Mouse (Mus musculus) testis, postnatal 14 days (tissue): ENCODE measurements around the gene Lrrtm4.

Experiments
- DNase-seq: peaks from one replicate; pipeline ENCODE4 v3.0.0; 2021; ENCODE audit warnings: low spot score

Lrrtm4 gene

DNA sequence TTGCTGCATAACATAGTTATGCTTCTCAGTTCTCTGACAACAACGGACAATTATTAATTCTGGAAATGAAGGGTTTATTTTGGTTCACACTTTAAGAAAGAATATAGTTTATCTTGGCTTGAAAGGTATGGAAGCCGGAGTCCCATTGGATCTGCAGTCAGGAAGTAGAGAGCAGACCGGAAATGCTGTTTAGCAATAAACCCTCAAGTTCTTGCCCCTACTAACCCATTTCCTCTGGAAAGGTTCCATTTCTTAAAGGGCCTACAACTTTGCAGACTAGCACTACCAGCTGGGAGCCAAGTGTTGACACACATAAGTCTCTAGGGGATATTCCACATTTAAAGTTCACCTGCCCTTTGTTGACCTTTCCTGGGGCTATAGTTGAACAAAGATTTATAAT is 309.7 kb downstream of the Lrrtm4 start:
- no peak for DNase-seq

DNA sequence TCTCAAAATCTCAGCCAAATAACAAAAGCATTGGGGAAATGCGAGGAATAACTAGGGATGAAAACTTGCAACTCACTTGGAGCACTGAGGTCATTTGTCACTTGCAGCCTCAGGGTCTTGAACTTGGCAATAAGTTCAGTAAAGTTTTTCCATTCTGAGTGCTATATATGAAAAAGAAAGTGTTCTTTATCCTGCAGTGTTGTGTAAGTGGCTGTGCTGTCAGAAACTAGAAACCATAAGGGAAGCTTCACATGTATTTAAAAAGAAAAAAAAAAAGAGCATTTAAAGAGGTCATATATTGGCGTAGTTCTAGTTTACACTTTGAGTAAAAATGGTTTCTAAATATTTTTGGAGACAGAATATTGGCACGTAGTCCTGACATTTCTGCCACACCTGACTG is 313.1 kb downstream of the Lrrtm4 start:
- DNase-seq: no peak

DNA sequence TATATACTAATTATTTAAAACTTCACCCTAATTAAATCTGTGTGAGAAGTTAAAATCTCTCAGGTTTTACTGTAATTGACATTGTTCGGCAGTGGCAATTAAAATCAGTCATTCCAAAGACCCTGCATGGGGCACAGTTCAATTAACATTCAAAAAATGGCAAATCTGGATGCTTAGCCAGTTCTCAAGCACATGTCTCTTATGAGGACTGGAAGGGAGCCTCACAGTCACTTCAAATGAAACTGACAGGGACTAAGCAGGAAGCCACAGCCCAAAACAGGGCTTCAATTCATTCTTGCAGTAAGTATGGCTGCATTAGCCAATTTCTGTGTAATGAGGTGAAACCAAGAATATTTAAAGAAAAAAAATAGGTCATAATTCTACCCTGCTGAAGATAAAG is 333.6 kb downstream of the Lrrtm4 start:
- no peak for DNase-seq

DNA sequence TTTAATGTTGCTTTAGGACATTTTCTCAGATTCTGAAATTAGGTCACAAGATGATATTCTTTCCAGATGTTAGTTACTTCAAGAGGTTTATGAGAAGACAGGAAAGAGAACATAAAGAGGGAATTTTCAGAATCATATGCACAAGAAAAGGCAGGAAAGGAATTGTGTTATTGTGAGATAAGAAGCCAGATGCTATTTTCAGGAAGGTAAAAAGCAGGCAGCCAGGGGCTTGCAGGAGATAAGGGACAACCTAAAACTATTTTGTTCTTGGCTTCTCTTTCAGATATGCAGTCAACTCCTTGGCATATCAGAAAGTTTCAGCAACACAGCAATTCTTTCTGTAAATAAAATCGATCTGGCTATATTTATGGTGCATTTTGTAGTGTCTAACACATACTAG is 338.4 kb downstream of the Lrrtm4 start:
- no peak for DNase-seq

DNA sequence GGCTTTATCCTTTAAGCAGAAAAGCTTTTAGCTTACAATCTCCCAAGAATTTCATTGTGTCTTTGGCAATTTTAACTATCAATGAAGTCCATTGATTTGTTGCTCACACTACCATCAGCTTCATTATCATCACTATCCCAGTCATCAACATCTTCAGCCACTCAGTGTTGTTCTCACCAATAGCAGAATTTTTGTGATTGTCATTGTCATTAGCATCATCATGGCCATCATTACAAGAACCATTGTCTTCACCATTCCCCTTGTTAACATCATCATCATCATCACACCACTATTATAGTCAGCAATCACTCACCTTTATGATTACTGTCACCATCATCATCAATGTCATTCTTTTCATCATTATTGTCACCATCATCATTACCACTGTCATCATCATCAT is 344.9 kb downstream of the Lrrtm4 start:
- DNase-seq: no peak

DNA sequence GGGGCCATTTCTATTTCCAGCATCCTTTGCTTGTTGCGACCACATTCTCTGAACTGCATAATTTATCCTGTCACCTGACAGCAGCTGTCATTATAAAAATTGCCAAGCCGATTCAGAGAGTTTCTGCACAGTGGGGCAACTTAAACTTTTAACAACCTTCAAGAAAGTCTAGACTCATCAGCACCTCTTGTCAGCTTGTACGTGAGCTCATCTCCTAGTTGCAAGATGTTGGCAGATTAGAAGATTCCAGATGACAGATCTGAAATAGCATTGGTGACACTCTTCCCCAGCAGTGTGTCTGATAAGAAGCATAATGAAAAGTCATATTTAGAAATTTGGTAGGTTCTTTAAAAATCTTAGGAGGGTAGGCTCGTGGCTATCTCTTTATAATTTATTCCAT is 347.9 kb downstream of the Lrrtm4 start:
- DNase-seq: no peak

DNA sequence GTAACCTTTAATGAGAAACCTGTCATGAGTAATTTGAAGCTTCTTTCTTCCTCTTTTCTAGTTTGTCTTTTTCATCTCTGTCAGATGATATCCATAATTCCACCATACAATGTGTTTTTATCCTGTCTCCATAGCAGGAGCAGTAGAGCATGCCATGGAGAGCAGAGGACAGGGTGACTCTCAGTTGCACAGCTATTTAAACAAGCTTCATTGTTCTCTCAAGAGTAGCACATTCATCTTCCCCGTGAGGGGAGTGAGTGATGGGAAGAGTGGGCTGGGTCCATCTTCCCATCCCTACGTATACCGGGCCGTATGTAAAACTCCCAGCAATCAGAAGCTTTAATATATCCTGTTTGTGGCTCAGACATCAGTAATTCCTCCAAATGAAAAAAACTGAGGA is 370.9 kb downstream of the Lrrtm4 start:
- DNase-seq: no peak

DNA sequence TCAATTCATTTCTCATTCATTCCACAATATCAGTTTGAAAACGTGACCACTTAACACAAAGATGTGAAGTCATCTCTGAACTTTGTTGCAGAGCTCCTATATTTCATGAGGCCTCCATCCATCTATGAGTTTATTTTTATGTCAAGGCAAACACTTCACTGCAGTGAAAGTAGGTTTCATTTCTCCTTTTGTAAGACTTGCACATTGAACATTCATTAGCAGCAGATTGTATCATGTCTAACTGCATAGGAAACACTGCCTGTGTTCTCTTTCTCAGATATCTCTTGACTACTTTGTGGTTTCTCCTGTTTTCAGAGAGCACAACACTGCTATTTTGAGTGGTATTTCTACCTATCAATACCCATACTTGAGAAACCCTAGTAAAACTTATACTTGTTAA is 388.1 kb downstream of the Lrrtm4 start:
- no peak for DNase-seq

DNA sequence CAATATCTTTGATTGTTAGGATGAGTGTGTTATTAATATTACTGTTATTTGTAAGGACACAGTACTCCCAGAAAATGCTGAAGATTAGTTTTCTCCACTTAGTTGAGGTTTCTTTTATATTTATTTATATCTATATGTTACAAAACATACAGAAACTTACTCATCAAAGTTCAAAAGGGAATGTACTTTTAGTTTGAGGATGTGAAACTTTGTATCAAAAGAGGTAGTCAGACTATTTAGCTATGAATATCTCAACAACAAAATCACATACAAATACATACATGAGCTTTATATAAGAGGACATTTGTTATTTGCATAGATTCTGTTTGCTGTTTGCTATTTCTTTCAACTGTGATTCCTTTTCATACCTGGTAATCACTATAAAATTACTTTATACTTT is 421.5 kb downstream of the Lrrtm4 start:
- DNase-seq: no peak

DNA sequence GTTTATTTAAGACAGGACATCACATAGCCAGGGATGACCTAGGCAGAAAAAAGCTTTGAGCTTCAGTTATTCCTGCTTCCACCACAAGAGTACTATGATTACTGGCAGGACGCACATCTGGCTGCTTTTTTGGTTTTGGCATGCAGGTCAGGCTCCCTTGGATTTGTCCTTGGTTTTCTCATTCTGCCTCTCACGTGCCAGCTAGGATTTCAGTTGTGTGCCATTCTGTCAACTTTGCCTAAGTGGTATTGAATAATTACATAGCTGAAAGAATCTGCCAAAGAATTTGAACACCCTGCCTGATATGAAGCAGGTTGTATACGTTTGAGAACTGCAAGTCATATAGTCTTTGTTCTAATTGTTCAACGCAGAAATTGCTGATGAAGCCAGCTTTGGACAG is 451.9 kb downstream of the Lrrtm4 start:
- no peak for DNase-seq

DNA sequence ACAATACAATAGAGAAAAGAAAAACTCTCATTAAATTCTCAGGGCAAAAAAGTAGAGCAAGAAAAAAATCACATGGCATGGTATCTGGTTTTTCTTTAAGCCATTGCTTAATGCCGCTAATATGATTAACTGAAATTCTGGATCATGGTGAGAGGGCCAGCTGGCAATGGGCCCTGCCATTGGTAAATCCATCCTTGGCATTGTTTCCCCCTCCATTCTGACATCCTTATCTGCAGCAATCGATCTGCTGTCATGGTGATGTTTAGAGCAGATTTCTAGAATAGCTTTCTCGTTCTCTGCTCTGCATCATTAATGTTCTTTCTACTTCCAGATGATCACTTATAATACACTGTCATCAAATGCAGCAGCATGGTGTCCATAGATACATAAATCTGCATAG is 457.5 kb downstream of the Lrrtm4 start:
- DNase-seq: no peak

DNA sequence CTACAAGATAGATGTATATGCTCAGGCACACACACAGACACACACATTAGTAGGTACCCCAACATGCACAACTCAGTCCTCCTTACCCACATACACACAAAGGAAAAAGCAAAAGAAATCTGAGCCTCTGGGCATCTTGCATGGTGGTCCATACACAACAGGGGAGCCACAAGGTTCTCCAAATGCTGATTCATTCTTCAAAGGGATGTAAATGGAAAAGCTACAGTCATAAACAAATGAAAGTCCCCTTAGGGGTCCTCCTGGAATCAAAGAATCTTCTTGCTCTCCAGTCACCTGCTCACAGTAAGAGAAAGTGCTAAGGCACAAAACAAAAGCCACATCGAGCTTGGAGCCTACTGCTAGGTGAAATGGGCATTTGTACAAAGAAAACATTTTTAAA is 526.3 kb downstream of the Lrrtm4 start:
- no peak for DNase-seq

DNA sequence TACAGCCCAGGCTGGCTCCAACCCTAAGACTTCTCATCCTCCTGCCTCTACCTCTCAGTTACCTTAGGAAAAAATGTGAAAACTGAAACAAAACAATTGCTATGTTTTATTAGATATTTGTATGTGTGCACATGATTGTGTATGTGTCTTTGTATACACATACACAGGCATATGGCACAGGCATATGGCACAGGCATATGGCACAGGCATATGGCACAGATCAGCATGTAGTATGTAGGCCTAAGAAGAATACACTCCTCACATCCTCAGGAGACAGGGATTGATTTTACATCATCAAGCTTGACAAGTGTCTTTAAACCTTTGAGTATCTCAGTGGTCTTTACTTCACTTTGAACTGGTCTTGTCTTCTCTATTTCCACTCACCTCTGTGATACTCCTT is 531.2 kb downstream of the Lrrtm4 start:
- DNase-seq: no peak

DNA sequence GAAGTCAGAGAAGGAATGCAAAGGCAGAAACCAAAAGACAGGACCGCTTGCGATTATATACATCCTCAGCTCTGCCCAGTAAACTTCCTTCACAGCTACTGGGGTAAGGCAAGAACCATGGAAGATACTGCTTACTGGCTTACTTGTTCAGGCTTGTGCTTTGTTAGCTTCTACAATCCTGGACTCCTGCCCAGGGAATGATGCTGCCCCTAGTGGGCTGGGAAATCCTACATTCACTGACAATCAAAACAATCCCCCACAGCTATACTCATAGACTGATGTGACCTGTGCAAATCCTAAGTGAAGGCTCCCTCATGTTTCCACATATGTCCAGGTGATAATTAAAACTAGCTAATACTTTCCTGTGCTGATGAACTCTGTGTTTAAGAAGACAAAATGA is 534.7 kb downstream of the Lrrtm4 start:
- DNase-seq: no peak

DNA sequence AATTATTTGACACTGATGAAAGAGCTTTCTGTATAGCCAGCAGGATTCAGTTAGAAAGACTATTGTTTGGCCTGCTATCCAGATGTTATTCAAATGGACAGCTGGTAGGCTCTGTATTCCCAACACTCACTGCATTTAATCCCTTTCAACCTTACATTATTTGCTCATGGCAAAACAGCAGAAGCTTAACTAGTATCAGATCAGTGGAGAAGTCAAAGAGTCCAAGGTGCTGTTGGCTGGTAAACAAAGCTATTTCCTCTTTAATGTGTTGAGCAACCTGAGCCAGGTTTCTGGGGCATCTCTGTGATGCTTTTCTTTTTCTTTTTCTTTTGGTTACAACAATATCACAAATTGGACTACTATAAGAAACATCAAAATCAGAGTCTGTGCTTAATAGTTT is 536.3 kb downstream of the Lrrtm4 start:
- no peak for DNase-seq

DNA sequence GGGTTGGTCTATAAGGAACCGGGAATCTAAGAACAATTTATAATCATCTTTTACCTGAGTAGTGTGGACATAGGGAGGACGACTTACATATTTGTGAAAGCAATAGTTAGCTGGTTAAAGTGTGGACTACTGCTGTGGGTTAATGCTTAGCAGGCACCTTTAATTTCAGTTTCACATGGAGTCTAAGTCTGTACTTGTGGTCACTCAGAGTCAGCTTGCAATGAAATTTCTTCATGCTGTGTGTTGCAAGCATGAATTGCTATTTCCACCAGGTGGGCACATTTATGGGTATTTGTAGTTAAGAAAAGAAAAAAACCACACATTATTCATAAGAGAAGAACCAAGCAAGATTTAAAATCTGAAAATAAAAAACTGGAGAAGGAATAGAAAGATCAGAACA is 558.5 kb downstream of the Lrrtm4 start:
- DNase-seq: no peak

DNA sequence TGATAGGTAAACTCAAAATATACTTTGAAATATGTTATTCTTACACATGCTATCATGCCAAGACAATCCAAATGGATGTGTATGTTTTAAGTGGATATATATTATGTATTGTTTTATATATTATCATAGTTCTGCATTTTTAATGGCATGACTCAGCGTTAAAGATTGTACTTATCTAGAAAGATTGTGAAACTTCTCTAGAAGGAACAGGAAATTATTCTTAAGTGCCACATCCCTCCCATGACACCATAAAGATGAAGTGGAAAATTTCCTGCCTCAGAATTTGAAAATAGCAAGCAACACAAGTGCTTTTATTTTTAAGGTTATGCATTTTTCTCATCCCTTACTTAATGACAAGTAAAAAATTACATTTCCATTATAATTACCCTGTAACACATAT is 563.5 kb downstream of the Lrrtm4 start:
- DNase-seq: no peak

DNA sequence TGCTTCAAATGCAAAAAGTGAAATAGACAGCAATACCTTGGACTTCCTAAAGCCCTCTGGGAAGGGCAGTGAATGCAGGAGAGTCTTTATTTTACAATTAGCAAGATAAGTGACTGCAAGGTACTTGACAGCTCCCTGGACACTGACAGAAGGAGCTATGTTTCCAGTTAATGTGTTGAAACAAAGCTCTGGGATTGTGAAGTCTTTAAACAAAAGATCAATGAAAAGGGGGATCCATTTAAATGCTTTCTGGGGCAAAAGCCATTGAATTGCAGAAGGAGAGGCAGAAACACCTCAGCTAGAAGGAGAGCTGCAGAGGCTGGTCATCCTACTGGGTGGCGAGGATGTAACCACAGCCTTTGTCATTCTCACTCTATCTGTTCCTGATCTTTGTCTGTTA is 571.1 kb downstream of the Lrrtm4 start:
- DNase-seq: no peak

DNA sequence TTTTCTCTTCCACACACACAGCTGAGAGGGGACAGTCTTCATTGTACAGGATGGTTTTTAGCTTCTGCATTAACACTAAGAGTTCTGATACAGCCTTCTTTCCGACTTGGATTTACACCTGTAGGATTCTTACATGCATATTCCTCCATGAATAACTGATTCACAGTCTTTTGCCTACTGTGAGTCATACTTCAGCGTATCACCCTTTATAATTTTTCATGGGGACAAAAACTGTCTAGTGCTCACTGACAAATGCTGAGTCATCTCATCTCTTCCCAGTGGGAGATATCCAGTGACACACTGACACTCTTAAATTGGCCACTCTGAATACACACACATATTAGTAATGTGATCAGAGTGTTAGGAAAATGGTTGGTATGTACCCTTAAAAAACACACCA is 600.8 kb downstream of the Lrrtm4 start:
- DNase-seq: no peak

DNA sequence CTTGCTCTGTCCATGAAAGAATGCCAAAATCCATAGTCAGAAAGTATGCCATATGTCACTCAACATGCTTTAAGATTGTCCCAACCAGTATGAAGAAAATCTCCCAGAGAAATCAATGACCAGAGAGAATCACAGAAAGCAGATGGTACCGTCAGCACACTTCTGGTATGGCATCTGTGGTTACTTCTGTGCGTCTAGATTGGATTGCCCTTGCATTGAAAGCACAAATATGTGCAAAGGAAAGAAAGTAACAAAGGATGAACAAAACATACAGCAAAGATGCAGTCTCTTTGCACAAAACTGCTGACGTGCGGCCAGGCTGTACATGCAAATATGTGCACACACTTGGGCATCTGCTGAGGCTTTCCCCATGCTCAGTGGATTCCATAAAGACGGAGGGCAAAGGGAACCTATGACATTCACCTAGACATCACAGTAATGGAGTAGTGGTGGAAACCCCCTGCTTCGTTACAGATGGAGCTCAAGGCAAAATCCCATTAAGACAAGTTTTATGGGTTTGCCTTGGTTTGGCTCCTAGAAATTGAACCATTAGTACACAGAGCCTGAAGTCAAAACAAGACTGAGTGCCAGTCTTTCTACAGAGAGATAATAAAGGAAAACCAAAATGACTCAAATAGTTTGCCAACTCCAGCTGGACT is 604.1 kb downstream of the Lrrtm4 start:
- no peak for DNase-seq

DNA sequence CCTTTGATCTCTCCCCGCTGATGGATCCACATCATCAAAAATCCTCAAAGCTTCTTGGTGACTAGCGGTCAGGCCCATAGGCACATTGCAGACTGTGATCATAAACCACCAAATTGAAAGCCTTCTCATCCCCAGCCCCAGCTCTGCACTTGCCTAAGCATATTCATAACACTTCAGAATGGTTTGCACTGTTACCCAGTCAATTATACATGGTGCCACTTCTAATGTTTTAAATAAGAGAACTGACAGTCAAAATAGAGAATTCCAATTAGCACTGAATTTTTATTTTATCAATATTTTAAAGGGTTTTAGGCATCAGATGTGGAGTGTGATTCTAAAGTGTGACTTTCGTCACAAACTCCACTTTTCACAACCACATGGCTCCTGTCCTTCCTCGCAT is 606.8 kb downstream of the Lrrtm4 start:
- DNase-seq: no peak

DNA sequence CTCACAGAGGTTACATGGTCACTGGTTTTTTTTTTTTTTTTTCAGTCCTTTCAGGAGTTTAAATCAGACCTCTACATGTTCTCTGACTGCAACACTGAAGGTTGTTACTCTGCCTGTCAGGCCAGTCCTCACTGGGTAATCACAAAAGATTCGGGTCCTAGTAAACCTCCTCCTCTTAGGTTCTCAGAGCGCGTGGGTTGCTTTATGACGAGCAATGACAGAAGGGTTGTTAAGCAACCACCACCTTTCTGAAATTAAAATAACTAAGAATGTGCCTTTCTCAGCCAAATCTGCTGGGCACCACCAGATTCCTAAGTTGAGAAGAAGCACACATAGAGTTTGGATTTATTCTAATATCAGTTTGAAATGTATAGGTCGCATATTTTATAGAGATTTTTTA is 644.1 kb downstream of the Lrrtm4 start:
- no peak for DNase-seq

DNA sequence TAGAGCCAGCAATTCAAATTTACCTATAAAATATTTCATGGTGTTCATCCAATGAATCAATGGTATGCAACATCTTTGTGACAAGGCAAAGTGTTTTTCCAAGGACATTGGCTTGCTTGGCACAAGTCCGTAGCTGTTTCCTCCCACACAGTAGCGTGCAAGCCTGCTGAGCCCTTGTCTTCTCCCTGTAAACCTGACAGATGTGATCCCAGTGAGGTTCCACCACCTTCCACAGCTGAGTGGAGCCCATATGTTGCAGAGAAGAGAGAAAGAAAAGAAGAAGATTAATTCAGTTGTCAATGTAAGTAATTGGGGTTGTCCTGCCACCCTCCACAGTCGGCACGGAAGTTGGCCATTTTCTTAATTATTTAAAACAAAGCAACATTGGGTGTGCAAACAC is 645.4 kb downstream of the Lrrtm4 start:
- no peak for DNase-seq

DNA sequence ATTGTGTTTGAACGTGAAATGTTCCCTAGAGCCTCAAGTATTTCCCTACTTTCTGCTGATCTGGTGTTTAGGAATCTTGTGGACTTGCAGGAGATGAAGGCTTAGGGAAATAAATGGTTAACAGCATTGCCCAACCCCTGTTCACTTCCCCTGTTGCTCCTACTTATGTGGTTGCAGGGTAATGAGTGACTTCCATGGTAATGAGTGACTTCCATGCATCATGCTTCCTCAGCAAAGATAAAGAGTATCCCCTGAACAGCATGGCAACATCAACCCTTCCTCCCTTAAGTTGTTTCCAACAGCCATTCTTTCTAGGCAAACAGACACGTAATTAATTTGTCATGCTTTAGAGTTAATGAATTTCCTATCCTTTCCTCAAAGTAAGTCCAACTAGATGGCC is 685.5 kb downstream of the Lrrtm4 start:
- DNase-seq: no peak

DNA sequence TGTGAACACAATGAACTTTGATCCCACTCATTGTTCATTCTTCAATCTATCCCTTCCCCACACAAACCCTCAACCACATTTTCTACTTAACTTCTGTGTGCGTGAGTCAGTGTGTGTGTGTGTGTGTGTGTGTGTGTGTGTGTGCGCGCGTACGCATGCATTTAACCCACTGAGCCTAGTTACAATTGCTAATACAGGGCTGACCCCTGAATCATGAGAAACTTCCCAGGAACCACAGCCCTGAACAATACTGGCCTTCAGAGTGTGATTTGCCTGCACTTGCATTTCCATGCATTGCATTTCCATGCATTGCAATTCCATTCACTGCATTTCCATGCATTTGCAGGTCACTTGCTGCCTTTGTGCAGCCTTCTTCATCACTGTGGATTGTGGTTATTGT is 701.8 kb downstream of the Lrrtm4 start:
- DNase-seq: no peak
